In genomic region chr1:59321076-59321879, GRCm38 (mm10) we compare ENCODE assay signal across 14 mouse cellular contexts.
A peak's percentile ranks its signal among the peaks of the same experiment; 100 is the strongest.
DNase-seq lines count a peak whose midpoint lies in the region; ATAC-seq and TF ChIP-seq lines count a peak whose summit lies in the region.
"Had no signal": no experiment of that assay in that cellular context is flagged by ENCODE, and none has a peak within 500 bp of the region (broad histone marks: within the 10 kb centered on the region; RNA-seq: fewer than 3 reads in every experiment).

No protein-coding gene starts in this region.

- DNase-seq in kidney, postnatal 25 days: no peak
- peak; percentile 38 for DNase-seq in lung, postnatal 36 days
- no peak for DNase-seq in natural killer cell, adult 2 months (ENCODE audit: low spot score in 2 of 2)
- no peak for DNase-seq in left cerebral cortex, adult 2 months (ENCODE audit: extremely low spot score in 1 of 2, low spot score in 2 of 2)
- DNase-seq: cerebellum, adult 11-12 months; midbrain, embryonic 14.5 days; right cerebral cortex, postnatal 14 days had no signal

- H3K9ac ChIP-seq in kidney, embryonic 16.5 days (replicated peaks; ENCODE audit: low read length): no peak overlapping the region; the same call in 1 of the 2 replicates
- H3K9ac ChIP-seq in embryonic facial prominence, embryonic 13.5 days: no peak overlapping the region
- no peak overlapping the region for H3K9ac ChIP-seq in limb, embryonic 12.5 days (replicated peaks)
- H3K9ac ChIP-seq: forebrain, embryonic 12.5 days; heart, embryonic 13.5 days; hindbrain, embryonic 14.5 days had no signal

- H3K9me3 ChIP-seq in kidney, embryonic 16.5 days (ENCODE audit: low read length): no peaks in the 10 kb centered on the region
- no peaks in the 10 kb centered on the region for H3K9me3 ChIP-seq in embryonic facial prominence, embryonic 13.5 days
- peaks cover 6% of the 10 kb centered on the region; the same call in 1 of the 2 replicates for H3K9me3 ChIP-seq in limb, embryonic 12.5 days
- H3K9me3 ChIP-seq: forebrain, embryonic 12.5 days had no signal

- peak overlapping the region; percentile 27; the same call in 1 of the 2 replicates for H3K27ac ChIP-seq in kidney, embryonic 16.5 days (ENCODE audit: low read length)
- peak overlapping the region; percentile 86 for H3K27ac ChIP-seq in embryonic facial prominence, embryonic 13.5 days
- H3K27ac ChIP-seq in limb, embryonic 12.5 days: peak overlapping the region; percentile 87
- no peak overlapping the region for H3K27ac ChIP-seq in left cerebral cortex, adult 2 months
- H3K27ac ChIP-seq: forebrain, embryonic 12.5 days; hindbrain, embryonic 14.5 days; layer of hippocampus, adult 2 months had no signal

- intact Hi-C loops in left cerebral cortex, adult 2 months (cut with DNase I): no loop called here

- peaks cover 37% of the 10 kb centered on the region for H3K4me1 ChIP-seq in kidney, embryonic 16.5 days (ENCODE audit: insufficient read depth, low read length)
- H3K4me1 ChIP-seq in embryonic facial prominence, embryonic 13.5 days: peaks cover 26% of the 10 kb centered on the region
- peaks cover 40% of the 10 kb centered on the region for H3K4me1 ChIP-seq in limb, embryonic 12.5 days (replicated peaks)

- no peak overlapping the region for H3K4me3 ChIP-seq in kidney, embryonic 16.5 days (ENCODE audit: low read length)
- H3K4me3 ChIP-seq in embryonic facial prominence, embryonic 13.5 days: no peak overlapping the region
- no peak overlapping the region for H3K4me3 ChIP-seq in limb, embryonic 12.5 days (replicated peaks)
- no peak overlapping the region for H3K4me3 ChIP-seq in left cerebral cortex, adult 2 months
- H3K4me3 ChIP-seq: forebrain, embryonic 12.5 days; heart, embryonic 13.5 days; layer of hippocampus, adult 2 months had no signal

- 54% methylated on average over 9 of the region's 9 CpGs for WGBS in kidney, embryonic 16.5 days
- 68% methylated on average over 9 of the region's 9 CpGs for WGBS in embryonic facial prominence, embryonic 13.5 days
- 67% methylated on average over 9 of the region's 9 CpGs for WGBS in limb, embryonic 12.5 days

- TF ChIP-seq CTCF in left cerebral cortex, adult 2 months (IDR thresholded peaks at IDR 0.05): no peak

- no peaks in the 10 kb centered on the region for H3K27me3 ChIP-seq in kidney, embryonic 16.5 days (ENCODE audit: insufficient read depth, low read length)
- H3K27me3 ChIP-seq in embryonic facial prominence, embryonic 13.5 days: no peaks in the 10 kb centered on the region
- no peaks in the 10 kb centered on the region for H3K27me3 ChIP-seq in limb, embryonic 12.5 days

- ATAC-seq in kidney, embryonic 16.5 days (ENCODE audit: low FRiP score, low TSS enrichment): no peak; the same call in 1 of the 2 replicates
- no peak for ATAC-seq in embryonic facial prominence, embryonic 13.5 days (ENCODE audit: insufficient number of reproducible peaks, insufficient read depth, low FRiP score, low TSS enrichment, low read depth)
- no peak for ATAC-seq in limb, embryonic 12.5 days (ENCODE audit: insufficient number of reproducible peaks, insufficient read depth, low FRiP score, low TSS enrichment, low read depth)

- no peak overlapping the region for H3K4me2 ChIP-seq in kidney, embryonic 16.5 days (replicated peaks; ENCODE audit: low read depth, low read length)
- no peak overlapping the region for H3K4me2 ChIP-seq in embryonic facial prominence, embryonic 13.5 days
- H3K4me2 ChIP-seq in limb, embryonic 12.5 days: no peak overlapping the region
- H3K4me2 ChIP-seq: forebrain, embryonic 12.5 days; heart, embryonic 13.5 days; hindbrain, embryonic 14.5 days had no signal

- no peaks in the 10 kb centered on the region for H3K36me3 ChIP-seq in kidney, embryonic 16.5 days (ENCODE audit: insufficient read depth, low read length)
- H3K36me3 ChIP-seq in embryonic facial prominence, embryonic 13.5 days: no peaks in the 10 kb centered on the region
- H3K36me3 ChIP-seq in limb, embryonic 12.5 days: no peaks in the 10 kb centered on the region
- H3K36me3 ChIP-seq: forebrain, embryonic 12.5 days; heart, embryonic 13.5 days had no signal
